Mouse (Mus musculus): ENCODE data around the gene Pcolce.
"Not testable (repeated sequence)": the region's sequence is repeated elsewhere in the genome, so short reads cannot be mapped to it uniquely, and the experiment has no call there.

Pcolce gene

DNA sequence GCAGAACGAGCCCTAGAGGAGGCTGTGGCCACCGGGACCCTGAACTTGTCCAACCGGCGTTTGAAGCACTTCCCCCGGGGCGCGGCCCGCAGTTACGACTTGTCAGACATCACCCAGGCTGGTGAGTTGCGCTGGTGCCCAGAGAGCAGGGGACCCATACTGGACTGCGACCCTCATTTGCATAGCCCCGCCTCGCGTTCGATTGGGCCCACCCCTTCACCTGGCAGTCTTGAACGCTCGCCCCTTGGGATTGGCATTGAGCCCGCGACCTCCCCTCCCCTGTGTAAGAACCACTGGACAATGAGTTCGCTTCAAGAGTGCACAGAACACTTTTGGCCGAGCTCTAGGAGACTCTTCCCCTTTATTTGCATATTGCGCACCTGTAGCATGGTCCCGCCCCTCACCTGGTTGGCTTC lies 15.7 kb upstream of the Pcolce start:
- DNase-seq (ENCODE audit: low spot score in 2 of 2) = peak in 1 of 2 experiments; percentile 85

DNA sequence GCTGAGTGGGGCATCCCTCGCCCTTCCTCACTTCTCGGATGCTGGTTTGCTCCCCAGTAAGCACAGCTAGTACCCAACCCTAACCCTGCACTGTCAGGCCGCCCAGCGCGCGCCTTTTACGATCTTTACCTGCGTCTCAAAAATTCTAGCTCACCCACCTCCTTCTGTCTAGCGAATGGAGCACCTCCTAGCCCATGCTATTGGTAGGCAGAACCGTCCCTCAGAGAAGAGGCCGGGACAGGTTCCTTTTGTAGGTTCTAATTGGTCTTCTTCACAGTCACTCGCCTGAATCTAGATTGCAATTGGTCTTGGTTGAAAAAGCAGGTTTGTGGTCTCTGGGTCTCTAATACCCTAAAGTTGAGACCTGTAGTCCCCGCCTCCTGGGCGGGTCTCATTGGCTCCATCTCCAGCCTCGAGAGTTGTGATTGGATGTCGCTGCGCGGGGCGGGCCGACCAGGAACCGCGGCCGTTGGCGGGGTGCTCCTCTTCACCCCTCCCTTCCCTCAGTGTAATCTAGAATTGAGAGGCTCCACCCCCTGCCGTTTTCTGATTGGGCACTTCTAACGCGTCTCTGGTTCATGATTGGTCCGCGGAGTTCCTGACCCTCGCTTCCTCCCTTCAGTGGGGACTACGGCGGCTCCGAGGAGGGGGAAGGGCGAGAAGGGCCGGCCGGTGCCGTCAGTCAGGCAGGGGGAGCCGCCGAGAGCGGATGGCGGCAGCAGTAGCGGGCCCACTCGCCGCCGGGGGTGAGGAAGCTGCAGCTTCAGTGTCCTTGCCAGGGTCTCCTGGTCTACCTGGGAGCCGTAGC lies 15.1 kb upstream of the Pcolce start, which contains the start of the genes Fbxo24, Lrch4 and Gm20605:
Fbxo24 (minus strand) TSS at position 505 of the 808 bp plus-strand sequence.
Lrch4 (plus strand) TSS at position 624 of the 808 bp plus-strand sequence.
Gm20605 (plus strand) TSS at position 678 of the 808 bp plus-strand sequence.
- peak; percentile 90 to 99 for DNase-seq (ENCODE audit: low spot score in 2 of 2)

GRCm38 (mm10) chr5:137627991-137628390 lies 14.4 kb upstream of the Pcolce start:
- no peak for DNase-seq (ENCODE audit: low spot score in 2 of 2)

- DNase-seq (ENCODE audit: low spot score in 2 of 2) = no peak
Observed at GRCm38 (mm10) chr5:137623937-137624530, 10.4 kb upstream of the Pcolce start.

GRCm38 (mm10) chr5:137615347-137615746 lies 1.8 kb upstream of the Pcolce start:
- DNase-seq (ENCODE audit: low spot score in 2 of 2) = no peak

DNA sequence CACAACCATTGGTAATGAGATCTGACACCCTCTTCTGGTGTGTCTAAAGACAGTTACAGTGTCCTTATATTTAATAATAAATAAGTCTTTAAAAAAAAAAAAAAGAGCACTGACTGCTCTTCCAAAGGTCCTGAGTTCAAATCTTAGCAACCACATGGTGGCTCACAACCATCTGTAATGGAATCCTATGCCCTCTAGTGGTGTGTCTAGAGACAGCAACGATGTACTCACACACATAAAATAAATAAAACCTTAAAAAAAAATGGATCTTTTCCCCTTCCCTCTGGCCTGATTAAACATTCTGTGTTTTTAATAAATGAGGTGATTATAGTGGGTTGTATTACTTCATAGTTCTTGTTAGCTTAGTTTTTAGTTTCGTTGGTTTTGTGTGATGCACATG lies 1.3 kb upstream of the Pcolce start:
- DNase-seq (ENCODE audit: low spot score in 2 of 2) = not testable (repeated sequence)

GRCm38 (mm10) chr5:137613076-137613475 lies 508 bp downstream of the Pcolce start:
- peak in 1 of 2 experiments; percentile 23 for DNase-seq (ENCODE audit: low spot score in 2 of 2)

GRCm38 (mm10) chr5:137611245-137611602 lies 2.4 kb downstream of the Pcolce start:
- DNase-seq (ENCODE audit: low spot score in 2 of 2) = peak; percentile 44 to 59

DNA sequence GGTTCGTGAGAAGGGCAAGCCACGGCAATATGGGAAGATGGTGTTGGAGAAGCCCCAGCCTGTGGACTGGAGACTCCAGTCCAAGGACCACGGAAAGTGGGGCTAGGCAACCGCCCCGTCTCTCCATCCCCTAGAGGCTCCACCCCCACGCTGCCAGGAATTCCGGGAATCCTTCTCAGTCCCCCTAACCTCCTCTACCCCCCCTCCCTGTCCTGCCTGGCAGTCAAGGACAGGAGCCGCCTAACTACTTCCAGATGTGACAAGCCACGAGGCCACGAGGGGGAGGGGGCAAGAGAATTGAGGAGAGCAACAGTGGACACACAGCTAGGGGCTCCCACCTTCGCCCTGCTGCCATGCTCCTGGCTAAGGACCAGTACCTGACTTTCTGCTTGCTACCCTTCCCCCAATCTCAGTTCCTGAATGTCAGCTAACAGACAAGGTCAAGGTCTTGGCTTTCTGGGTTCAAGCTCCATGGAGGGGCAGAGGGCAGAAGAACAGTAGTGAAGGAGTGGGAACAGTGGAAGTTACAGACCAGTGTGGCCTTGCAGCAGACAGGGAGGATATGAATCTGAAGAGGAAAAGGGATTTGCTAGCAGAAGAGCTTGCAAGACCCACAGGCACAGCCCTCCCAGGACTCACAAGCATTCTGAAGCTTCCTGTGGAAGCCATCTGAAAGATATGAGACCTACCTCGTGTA lies 2.9 kb downstream of the Pcolce start:
- DNase-seq (ENCODE audit: low spot score in 2 of 2) = peak in 1 of 2 experiments; percentile 60

DNA sequence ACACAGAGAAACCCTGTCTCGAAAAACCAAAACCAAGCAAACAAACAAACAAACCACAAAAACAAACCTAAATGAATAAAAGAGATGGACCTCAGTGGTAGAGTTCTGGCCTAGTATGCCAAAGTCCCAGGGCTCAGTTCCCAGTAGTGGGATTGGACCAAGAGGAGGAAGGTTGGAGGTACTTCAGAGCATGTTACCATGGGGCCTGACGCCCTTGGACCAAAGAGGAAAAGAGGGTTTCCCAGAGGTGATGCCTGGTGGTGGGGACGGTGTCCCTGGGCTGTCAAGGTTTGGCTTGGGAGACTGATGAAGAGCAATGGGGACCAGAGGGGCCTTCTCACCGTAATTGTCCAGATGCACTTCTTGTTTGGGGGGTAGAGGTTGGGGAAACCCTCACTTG lies 3.5 kb downstream of the Pcolce start:
- DNase-seq (ENCODE audit: low spot score in 2 of 2) = no peak

GRCm38 (mm10) chr5:137609292-137609691 lies 4.3 kb downstream of the Pcolce start:
- no peak for DNase-seq (ENCODE audit: low spot score in 2 of 2)

DNA sequence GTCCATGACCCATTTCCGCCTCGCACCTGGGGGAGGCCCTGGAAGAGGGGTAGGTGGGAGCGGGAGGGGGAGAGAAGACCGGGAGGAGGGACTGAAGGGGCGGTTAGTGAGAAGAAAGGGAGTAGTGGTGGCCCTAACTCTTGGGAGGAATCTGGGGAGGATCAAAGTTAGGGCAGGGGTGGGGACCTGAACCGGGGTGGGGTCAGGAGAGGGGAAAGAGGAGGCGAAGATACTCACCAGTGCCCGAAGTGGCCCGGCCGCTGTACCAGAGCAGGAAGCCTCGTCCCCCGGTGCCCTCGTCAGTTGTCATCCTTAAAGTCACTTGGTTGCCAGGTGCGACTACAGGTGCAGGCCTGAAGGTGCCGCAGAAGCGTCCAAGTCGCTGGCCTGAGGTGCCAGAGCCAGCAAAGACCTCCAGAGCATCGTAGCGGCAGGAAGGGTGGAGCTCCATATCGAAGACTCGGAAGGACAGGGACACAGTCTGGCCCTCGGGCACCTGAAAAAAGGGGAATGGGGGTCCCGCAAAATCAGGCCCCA lies 4.9 kb downstream of the Pcolce start:
- DNase-seq (ENCODE audit: low spot score in 2 of 2) = no peak

GRCm38 (mm10) chr5:137607860-137608653 lies 5.5 kb downstream of the Pcolce start:
- DNase-seq (ENCODE audit: low spot score in 2 of 2) = no peak

- DNase-seq (ENCODE audit: low spot score in 2 of 2) = no peak
Observed at GRCm38 (mm10) chr5:137601365-137601729, 12.2 kb downstream of the Pcolce start.

DNA sequence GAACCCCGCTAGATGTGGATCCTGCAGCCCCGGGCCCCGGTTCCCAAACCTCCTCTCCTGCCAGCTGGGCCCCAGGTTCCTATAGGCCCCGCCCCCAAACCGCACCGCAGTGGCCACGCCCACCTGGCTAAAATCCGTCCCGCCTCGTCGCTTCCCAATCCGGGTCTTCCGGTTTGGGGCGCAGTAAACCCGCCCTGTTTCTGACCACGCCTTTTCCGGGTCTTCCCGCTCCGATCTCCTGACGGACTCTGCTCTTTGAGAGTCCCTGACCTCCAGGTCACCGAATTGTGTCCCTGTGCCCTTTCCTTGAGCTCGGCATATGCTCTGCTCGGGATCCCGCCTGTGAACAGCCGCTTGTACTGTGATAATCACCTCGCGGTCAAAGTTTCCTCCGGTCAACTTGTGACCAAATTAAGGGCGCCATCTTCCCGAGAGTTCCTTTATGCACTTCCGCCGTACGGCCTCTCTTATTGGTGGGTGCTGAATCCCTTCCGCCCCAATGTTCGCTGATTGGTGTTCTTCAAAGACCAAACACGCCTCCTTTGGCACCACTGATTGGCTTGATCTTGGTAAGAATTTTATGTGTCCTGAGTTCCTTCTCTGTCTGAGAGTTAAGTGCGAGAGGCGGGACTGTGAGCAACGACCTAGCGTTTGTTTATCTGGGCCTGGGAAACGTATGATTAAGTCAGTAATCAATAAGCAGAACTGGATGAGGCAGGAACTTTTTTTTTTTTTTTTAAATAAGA lies 12.8 kb downstream of the Pcolce start, which contains the start of gene Mospd3:
Mospd3 (minus strand) TSS at position 440 of the 746 bp plus-strand sequence.
- DNase-seq (ENCODE audit: low spot score in 2 of 2) = peak; percentile 94 to 96

DNA sequence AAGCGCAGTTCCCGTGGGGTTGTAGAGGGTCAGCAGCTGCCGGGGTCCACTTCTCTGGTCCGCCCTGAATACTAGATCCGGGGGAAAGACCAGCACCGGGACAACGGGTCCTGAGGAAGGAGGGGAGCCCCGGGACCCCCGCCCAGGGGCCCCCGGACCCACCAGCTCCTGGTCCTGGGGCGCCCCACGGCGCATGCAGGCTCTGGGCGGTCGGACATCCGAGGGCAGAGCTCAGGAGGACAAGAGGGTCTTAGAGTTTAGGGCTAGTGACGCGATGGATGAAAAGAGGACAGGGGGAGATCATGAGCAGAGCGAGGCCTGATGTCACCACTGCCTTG lies 13.3 kb downstream of the Pcolce start:
- no peak for DNase-seq (ENCODE audit: low spot score in 2 of 2)

- DNase-seq (ENCODE audit: low spot score in 2 of 2) = no peak
Observed at GRCm38 (mm10) chr5:137599600-137599999, 14.0 kb downstream of the Pcolce start.

DNA sequence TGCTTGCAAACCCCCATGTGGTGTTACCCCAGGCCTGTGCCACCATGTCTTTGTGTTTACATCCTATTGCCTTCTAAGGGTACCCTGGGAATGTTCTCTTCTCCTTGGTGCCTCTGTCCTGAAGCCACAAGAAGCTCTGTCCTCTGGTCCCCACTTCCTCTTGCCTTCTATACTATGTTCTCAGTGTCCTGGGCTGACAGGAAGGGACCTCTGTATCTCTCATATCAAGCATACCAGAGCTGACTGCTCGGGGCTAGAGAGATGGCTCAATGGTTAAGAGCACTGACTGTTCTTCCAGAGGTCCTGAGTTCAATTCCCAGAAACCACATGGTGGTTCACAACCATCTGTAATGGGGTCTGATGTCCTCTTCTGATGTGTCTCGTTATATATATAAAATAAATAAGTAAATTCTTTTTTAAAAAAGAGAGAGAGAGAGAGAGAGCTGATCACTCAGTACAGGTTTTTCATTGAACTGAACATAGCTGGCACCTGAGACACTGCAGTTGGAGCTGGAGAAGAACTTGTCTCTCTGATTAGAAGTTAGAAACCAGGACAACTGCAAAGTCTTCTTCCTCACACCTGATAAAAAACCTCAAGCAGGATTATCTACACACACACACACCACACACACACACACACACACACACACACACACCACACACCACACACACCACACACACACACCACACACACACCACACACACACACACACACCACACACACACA lies 15.3 kb downstream of the Pcolce start:
- no peak for DNase-seq (ENCODE audit: low spot score in 2 of 2)

- DNase-seq (ENCODE audit: low spot score in 2 of 2) = no peak
Observed at GRCm38 (mm10) chr5:137597625-137598024, 16.0 kb downstream of the Pcolce start.

All from urinary bladder, adult 18-20 months (tissue).